Mouse (Mus musculus): ENCODE data around the gene Rasl10b. TPM values are rescaled to one million over a fixed set of nuclear protein-coding genes. Genes with fewer than 3 reads are reported as not detected.

Gene Rasl10b
- total RNA-seq, 2 experiments from 2014 or later: 1.8 to 2.6 TPM

- peak; percentile 58 to 61 for DNase-seq (ENCODE audit: low spot score in 2 of 2)
Measured at GRCm38 (mm10) chr11:83462711-83463244, 53.8 kb downstream of the Rasl10b start, which contains the start of gene Mmp28. Gene Mmp28, minus strand, starts transcription at chr11:83463071.

GRCm38 (mm10) chr11:83465976-83466375 is 57.0 kb downstream of the Rasl10b start:
- no peak for DNase-seq (ENCODE audit: low spot score in 2 of 2)

GRCm38 (mm10) chr11:83467120-83467652 is 58.2 kb downstream of the Rasl10b start:
- peak in 1 of 2 experiments; percentile 66 for DNase-seq (ENCODE audit: low spot score in 2 of 2)

- DNase-seq (ENCODE audit: low spot score in 2 of 2): no peak
Measured at GRCm38 (mm10) chr11:83468765-83469164, 59.8 kb downstream of the Rasl10b start.

Other genes with a start within 250 kb of the Rasl10b start
- under 1 TPM; 0.12 to 0.16 TPM for gene Slfn4, start 234.0 kb upstream of the Rasl10b start, total RNA-seq (2021)
- gene Slfn3, start 217.8 kb upstream of the Rasl10b start, total RNA-seq (2021): 1 to 10 TPM; 1.5 to 1.9 TPM
- under 1 TPM; 0.07 to 0.26 TPM for gene Slfn14, start 122.4 kb upstream of the Rasl10b start, total RNA-seq (2021)
- 10 to 100 TPM; 64.8 to 69.7 TPM for gene Ap2b1, start 110.1 kb upstream of the Rasl10b start, total RNA-seq (2021)
- 10 to 100 TPM; 13.7 to 14.2 TPM for gene Pex12, start 106.6 kb upstream of the Rasl10b start, total RNA-seq (2021)
- gene Gas2l2, start 20.3 kb downstream of the Rasl10b start, total RNA-seq (2021): under 1 TPM; 0.15 to 0.34 TPM
- not detected for gene 1700020L24Rik, start 28.5 kb downstream of the Rasl10b start, total RNA-seq (2021)
- 1 to 10 TPM; 4.7 to 5.4 TPM for gene Mmp28, start 53.9 kb downstream of the Rasl10b start, total RNA-seq (2021)
- 10 to 100 TPM; 34.6 to 40.1 TPM for gene Taf15, start 63.9 kb downstream of the Rasl10b start, total RNA-seq (2021)
- not detected for gene Heatr9, start 113.0 kb downstream of the Rasl10b start, total RNA-seq (2021)
- not detected for gene Ccl5, start 121.4 kb downstream of the Rasl10b start, total RNA-seq (2021)
- gene Ccl9, start 169.5 kb downstream of the Rasl10b start, total RNA-seq (2021): 1 to 10 TPM; 4.0 to 4.9 TPM
- gene Ccl6, start 183.9 kb downstream of the Rasl10b start, total RNA-seq (2021): 1 to 10 TPM; 2.9 to 3.7 TPM
- not detected for gene Rpl9-ps1, start 236.5 kb downstream of the Rasl10b start, total RNA-seq (2021)
- gene Ccl3, start 240.2 kb downstream of the Rasl10b start, total RNA-seq (2021): not detected